Mouse (Mus musculus): ENCODE results near the gene 4933434E20Rik.

DNA sequence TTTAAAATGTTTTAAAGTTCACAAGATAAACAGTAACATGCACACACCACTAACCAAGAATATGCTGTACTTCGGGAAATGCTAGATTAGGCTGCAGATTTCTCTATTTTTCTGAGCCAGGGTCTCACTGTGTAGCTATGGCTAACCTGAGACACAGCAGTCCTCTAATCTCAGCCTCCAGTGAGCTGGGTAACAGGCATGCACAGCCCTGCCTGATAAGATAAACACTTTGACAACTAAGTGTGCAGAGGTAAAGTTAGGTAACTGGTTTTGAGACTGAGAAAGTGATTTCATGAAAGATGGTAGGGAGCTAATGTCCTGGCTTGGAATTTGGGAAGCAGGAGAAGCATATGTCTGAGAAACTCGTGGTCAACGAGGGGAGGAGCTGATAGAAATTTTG is 43.0 kb downstream of the 4933434E20Rik start:
- no peak for TF ChIP-seq EP300 (IDR thresholded peaks at IDR 0.05; ENCODE audit: insufficient read depth, low read depth, low read length)
- TF ChIP-seq POLR2A (IDR thresholded peaks at IDR 0.05; ENCODE audit: insufficient read depth, low read length) = no peak
- TF ChIP-seq CTCF (IDR thresholded peaks at IDR 0.05; ENCODE audit: low read depth, low read length) = no peak

All from ES-Bruce4 (cell line).